Mouse (Mus musculus): ENCODE measurements around the gene Srsf3. TPM values are rescaled to one million over a fixed set of nuclear protein-coding genes. Genes with fewer than 3 reads are reported as not detected.

The Srsf3 gene
- polyA plus RNA-seq, 2 experiments, result 123 to 269 TPM

DNA sequence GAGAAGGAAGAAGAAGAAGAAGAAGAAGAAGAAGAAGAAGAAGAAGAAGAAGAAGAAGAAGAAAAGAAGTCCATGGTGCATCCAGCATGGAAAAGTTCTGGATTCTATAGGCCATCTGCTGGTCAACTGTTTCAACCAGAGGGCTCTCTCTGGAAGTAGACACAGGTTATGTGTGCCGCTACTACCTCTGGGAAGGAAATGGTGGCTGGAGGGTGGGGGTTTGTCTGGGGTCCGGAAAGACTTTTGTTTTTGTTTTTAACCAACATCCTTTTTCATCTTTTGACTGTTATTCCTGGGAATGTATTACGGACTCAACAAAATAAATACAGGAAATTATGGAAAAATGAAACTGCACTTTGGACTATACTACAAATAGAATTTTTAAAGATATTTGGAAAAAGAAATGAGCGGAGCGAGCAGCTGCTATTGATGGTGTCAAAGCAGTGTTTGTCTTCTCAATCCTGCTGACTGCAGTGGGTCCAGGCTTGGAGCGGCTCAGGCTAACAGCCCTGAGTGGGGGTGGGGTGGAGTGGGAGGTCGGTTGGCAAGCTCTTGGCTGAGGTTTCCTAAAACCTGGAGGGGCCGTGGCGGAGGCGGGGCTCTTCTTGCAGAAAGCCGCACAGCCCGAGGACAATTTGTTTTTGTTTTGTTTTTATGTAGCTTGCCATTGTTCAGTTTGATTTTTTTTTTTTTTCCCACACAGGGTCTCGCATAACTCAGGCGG is 45.5 kb downstream of the Srsf3 start:
- ATAC-seq (ENCODE audit: insufficient read depth), result no peak
- Histone ChIP-seq H3K9me3 (ENCODE audit: control insufficient read depth, low read length) (no peaks in the 10 kb centered on the region), H3K4me2 (ENCODE audit: low read depth) (peak overlapping the region; percentile 62), H3K27me3 (ENCODE audit: control insufficient read depth, insufficient read depth, low read length) (peaks cover 19% of the 10 kb centered on the region), H3K36me3 (replicated peaks; ENCODE audit: control insufficient read depth, insufficient read depth, low read depth) (no peaks in the 10 kb centered on the region), H3K4me1 (replicated peaks; ENCODE audit: control insufficient read depth in 2 of 2, insufficient read depth in 2 of 2, low read length in 1 of 2) (peaks cover 0 to 15% of the 10 kb centered on the region in 2 experiments; a peak in 2 of 4 replicates), H3K27ac (no peak overlapping the region), H3K9ac (replicated peaks) (no peak overlapping the region), H3K4me3 (ENCODE audit: insufficient read depth in 1 of 2, low read depth in 2 of 2, low read length in 2 of 2) (peak overlapping the region; percentile 27 to 50; a peak in 3 of 4 replicates)
- no peak for TF ChIP-seq EP300 (IDR thresholded peaks at IDR 0.05; ENCODE audit: low read depth)
- no peak for TF ChIP-seq CTCF (IDR thresholded peaks at IDR 0.05; ENCODE audit: low read depth)
- WGBS (ENCODE audit: insufficient replicate concordance), result 13% methylated on average over 14 of the region's 14 CpGs
- DNase-seq (ENCODE audit: low read depth in 3 of 3, low spot score in 3 of 3), result no peak

DNA sequence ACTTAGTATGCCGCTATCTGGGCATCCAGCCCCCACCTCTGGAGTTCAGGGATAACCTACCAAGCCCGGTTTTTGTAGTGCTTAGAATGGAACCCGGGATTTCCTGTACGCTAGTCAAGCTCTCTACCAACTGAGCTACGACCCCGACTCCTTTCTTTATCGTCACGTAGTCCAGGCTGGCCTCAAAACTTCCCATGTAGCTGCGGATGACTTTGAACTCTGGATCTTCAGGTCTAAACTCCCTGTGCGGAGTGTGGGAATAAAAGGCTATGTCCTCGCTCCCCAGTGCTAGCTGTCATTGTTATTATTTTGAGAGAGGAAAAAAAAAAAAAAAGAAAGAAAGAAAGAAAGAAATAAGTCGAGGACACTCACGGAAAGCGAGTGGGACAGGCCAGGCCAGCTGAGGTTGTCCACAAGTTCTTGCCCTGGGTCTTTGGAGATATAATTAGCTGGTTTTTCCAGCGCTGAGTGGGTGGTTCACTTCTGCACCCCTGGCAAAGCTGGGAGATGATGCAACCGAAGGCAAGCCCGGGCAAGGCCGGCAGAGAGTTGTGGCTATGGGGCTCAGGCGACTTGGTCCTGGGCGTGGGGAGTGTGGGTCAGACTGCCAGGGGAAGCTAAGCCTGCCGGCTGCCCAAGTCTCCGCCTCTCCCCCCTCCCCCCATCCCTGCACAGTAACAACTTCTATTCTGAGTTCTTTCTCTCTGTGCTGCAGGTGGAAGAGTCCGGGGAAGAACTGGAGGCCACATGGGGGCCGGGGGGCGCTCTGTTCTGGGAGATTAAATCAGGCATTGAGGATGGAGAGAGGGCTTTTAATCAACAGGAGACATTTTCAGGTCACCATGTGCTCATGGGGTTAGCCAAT is 46.3 kb downstream of the Srsf3 start:
- no peak for ATAC-seq (ENCODE audit: insufficient read depth)

DNA sequence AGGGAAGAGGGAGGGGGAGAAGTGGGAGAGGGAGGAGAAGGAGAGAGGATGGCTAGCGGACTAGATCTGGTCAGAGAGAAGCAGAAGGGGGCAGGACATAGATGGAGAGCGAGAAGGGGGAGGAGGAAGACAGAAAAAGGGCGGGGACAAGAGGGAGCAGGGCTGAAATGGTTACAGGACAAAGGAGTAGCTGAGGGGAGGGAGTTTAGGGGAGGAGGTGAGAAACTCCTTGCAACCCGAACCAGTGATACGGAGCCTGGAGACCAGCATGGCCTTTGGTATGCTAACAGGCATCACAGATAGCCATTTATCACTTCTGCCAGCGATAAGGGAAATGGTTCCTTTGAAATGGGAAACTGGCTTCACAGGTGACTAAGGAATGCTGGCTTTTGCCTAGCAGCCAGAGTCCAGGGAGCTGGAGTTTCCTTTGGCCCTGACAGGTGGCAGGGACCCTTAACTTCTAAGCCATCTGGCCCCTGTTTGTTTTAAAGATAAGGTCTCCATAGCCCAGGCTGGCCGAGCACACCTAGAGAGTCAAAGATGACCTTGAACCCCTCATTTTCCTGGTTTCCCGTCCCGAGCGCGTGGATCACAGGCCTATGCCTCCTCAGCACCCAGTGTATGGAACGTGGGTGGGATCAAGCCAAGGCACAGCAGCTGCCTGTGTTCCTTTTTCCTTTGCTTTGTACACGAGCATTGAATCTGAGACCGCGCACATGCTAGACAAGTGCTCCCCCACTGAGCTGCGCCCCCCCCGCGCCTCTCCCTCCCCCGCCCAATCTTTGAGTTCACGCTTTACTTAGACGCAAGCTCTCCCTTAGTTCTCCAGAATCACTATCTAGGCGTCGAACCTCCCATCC is 48.6 kb downstream of the Srsf3 start:
- no peaks in the 10 kb centered on the region for H3K36me3 ChIP-seq (replicated peaks; ENCODE audit: control insufficient read depth, insufficient read depth, low read depth)
- ATAC-seq (ENCODE audit: insufficient read depth) (no peak), DNase-seq (ENCODE audit: low read depth in 3 of 3, low spot score in 3 of 3) (no peak)
- TF ChIP-seq CTCF (IDR thresholded peaks at IDR 0.05; ENCODE audit: low read depth), result no peak
- TF ChIP-seq EP300 (IDR thresholded peaks at IDR 0.05; ENCODE audit: low read depth), result no peak
- H3K4me2 ChIP-seq (ENCODE audit: low read depth), result peak overlapping the region; percentile 39
- H3K9me3 ChIP-seq (ENCODE audit: control insufficient read depth, low read length), result no peaks in the 10 kb centered on the region
- no peak overlapping the region for H3K9ac ChIP-seq (replicated peaks)
- peaks cover 19% of the 10 kb centered on the region for H3K27me3 ChIP-seq (ENCODE audit: control insufficient read depth, insufficient read depth, low read length)
- no peak overlapping the region for H3K4me3 ChIP-seq (ENCODE audit: insufficient read depth in 1 of 2, low read depth in 2 of 2, low read length in 2 of 2)
- no peak overlapping the region for H3K27ac ChIP-seq
- peaks cover 0 to 14% of the 10 kb centered on the region in 2 experiments; a peak in 2 of 4 replicates for H3K4me1 ChIP-seq (replicated peaks; ENCODE audit: control insufficient read depth in 2 of 2, insufficient read depth in 2 of 2, low read length in 1 of 2)
- WGBS (ENCODE audit: insufficient replicate concordance), result 6% methylated on average over 23 of the region's 23 CpGs

More for the DNA sequence above, 46.3 kb downstream of the Srsf3 start:
- no peaks in the 10 kb centered on the region for H3K9me3 ChIP-seq (ENCODE audit: control insufficient read depth, low read length)
- peaks cover 19% of the 10 kb centered on the region for H3K27me3 ChIP-seq (ENCODE audit: control insufficient read depth, insufficient read depth, low read length)
- H3K4me2 ChIP-seq (ENCODE audit: low read depth), result peak overlapping the region; percentile 62
- no peak overlapping the region for H3K9ac ChIP-seq (replicated peaks)
- 5% methylated on average over 25 of the region's 25 CpGs for WGBS (ENCODE audit: insufficient replicate concordance)
- DNase-seq (ENCODE audit: low read depth in 3 of 3, low spot score in 3 of 3), result no peak
- H3K27ac ChIP-seq, result no peak overlapping the region
- H3K4me3 ChIP-seq (ENCODE audit: insufficient read depth in 1 of 2, low read depth in 2 of 2, low read length in 2 of 2), result peak overlapping the region; percentile 27 to 50
- peaks cover 0 to 14% of the 10 kb centered on the region in 2 experiments; a peak in 2 of 4 replicates for H3K4me1 ChIP-seq (replicated peaks; ENCODE audit: control insufficient read depth in 2 of 2, insufficient read depth in 2 of 2, low read length in 1 of 2)
- TF ChIP-seq EP300 (IDR thresholded peaks at IDR 0.05; ENCODE audit: low read depth), result no peak
- H3K36me3 ChIP-seq (replicated peaks; ENCODE audit: control insufficient read depth, insufficient read depth, low read depth), result no peaks in the 10 kb centered on the region

DNA sequence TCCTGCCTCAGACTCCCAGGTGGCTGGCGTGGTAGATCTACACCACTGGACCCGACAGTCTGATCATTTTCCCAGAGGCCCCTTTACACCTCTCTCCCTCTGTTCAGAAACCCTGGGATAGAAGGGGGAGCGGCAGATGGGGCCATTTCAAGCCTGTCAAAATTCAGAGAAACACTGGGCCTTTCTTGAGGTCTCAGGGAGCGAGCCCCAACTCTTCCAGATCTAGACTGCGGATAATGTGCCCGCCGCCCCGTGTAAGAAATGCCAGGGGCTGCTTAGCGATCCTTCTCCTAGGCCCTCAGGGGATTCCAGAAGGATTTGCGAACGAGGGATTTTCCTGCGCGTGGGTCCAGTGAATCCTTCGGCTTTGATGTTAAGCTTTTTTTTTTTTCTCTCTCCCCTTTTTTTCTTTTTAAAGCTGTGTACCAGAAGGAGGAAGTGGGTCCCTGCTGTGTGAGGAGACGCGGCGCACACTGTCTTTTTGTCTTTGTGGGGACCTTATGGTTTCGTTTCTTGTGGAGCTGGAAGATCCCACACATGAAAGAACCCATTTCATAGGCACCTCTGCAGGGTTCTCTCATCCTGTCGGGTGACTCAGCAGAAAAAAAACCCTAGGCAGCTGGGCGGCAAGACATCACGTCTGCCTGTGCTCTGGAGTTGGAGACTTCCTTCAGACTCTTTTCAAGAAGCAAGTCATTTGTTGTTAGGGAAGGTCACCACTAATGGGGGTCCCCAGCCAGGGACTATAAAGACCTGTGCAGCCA is 49.4 kb downstream of the Srsf3 start:
- H3K27me3 ChIP-seq (ENCODE audit: control insufficient read depth, insufficient read depth, low read length), result peaks cover 19% of the 10 kb centered on the region
- DNase-seq (ENCODE audit: low read depth in 3 of 3, low spot score in 3 of 3), result peak; percentile 31 to 42 (median 35)
- H3K4me2 ChIP-seq (ENCODE audit: low read depth), result peak overlapping the region; percentile 39
- no peak overlapping the region for H3K27ac ChIP-seq
- H3K36me3 ChIP-seq (replicated peaks; ENCODE audit: control insufficient read depth, insufficient read depth, low read depth), result no peaks in the 10 kb centered on the region
- H3K9me3 ChIP-seq (ENCODE audit: control insufficient read depth, low read length), result no peaks in the 10 kb centered on the region
- peaks cover 0 to 14% of the 10 kb centered on the region in 2 experiments; a peak in 2 of 4 replicates for H3K4me1 ChIP-seq (replicated peaks; ENCODE audit: control insufficient read depth in 2 of 2, insufficient read depth in 2 of 2, low read length in 1 of 2)
- no peak overlapping the region for H3K9ac ChIP-seq (replicated peaks)
- 6% methylated on average over 21 of the region's 21 CpGs for WGBS (ENCODE audit: insufficient replicate concordance)
- 0 out of 4 replicates have a peak overlapping the region, but pooled peaks of 1 of the 2 experiments have one; percentile 17 for H3K4me3 ChIP-seq (ENCODE audit: insufficient read depth in 1 of 2, low read depth in 2 of 2, low read length in 2 of 2)
- ATAC-seq (ENCODE audit: insufficient read depth), result no peak
- TF ChIP-seq CTCF (IDR thresholded peaks at IDR 0.05; ENCODE audit: low read depth) (no peak), EP300 (IDR thresholded peaks at IDR 0.05; ENCODE audit: low read depth) (no peak)

Data from liver, embryonic 14.5 days (tissue).